Mouse (Mus musculus): Measurements from ENCODE around the gene Cfap298.

The Cfap298 gene

DNA sequence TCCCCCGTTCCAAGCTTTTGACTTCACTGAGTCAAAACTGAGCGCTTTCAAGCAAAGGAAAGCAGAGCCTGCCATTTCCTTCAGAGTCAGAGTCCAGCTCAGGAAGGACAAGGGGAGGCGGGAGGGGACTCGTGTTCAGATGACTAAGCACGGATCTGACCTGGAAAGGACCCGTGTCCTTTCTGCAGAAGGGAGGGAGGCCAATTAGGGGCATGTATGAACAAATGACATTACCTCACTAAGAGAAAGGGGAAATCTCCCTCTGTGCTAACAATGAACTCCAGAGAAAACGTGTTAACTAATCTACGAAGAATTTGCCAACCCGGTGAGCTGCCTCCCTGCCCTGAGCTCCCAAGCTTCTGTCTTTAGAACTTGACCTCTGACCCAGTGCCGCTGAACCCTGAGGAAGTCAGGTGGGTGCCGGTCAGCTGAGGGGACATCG, 18.9 kb downstream of the Cfap298 start:
- DNase-seq (ENCODE audit: extremely low spot score, low read depth, low spot score), result no peak

DNA sequence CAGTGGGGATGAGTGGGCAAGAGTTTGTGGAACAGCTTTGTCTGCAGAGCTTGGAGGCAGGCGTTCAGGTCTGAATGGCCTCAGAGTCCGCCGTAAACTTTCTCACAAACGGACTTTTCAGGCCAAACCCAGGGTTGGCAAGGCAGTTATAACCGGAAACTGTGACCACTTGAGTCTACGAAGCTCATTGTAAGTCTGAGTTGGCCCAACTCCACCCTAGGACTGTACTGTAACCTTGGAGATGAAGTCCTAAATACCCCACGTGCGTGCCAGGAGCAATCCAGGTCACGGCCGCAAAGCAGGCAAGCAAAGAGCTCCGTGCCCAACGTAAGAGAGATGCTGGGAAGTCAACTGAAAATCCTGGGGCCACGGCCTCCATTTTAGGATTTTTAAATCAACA, 23.1 kb downstream of the Cfap298 start:
- DNase-seq (ENCODE audit: extremely low spot score, low read depth, low spot score), result no peak

DNA sequence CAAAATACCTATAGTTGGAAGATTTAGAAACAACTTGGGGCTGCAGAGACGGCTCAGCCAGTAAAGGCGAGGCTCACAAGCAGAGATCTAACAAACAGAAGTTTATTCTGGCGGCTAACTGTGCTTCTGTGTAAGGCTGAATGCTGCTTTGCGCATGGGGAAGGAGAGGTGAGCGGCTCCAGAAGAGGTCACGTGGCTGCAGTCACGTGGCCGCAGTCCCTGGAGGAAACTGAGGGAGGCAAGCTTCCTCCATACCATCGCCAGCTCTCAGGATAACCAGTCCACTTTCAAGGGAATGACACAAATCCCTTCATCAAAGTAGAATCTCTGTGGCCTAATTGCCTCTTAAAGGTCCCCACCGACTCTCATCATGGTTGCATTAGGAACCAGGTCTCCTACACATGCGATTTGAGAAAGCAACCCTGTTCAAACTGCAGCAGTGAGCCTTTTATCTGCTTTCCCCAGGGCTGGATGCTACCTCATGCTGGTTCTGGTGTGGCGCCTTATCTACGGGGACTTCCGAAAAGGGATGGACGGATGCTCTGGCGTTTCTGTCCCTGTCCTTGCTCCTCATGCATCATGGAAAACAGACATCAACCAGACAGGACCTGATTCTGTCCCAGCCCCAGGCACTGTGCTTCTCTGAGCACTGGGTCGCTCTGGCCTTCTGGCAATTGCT, 23.9 kb downstream of the Cfap298 start:
- no peak for DNase-seq (ENCODE audit: extremely low spot score, low read depth, low spot score)

DNA sequence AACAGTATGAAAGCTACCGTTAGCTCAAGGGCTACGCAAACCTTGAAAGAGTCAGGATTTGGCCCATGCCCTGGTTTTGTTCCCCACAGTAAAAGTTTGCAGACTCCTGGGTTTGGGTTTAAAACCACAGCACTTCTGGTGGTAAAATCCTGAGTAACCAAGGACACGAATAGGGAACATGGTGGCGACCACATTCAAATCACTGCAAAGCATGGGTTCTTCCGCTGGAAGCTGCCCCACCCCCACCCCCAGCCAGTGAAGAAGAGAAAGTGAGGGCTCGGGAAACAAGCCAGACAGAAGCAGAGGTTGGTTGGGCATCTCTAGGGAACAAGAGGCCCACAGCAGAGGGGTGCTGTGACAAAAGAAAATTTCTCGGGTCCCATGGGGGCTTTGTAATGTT, 27.7 kb downstream of the Cfap298 start:
- no peak for DNase-seq (ENCODE audit: extremely low spot score, low read depth, low spot score)

DNA sequence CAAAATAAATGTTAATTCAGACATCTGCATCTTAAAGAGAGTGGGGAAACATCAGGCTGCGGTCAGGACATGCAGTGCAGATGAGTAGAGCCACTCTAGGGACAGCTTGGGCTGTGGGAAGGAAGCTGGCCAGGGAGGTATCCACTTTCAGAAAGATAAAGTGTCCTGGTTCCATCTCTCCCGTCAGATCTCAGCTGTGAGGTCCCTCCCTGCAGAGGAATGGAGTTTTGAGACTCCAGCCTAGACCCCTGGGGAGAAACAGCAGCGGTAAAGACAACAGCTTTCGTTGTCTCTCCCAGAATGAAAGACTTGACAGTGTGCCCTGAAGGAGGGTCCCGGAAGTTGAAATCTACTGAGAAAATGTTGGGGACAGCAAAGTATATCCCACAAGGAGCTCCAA, 31.6 kb downstream of the Cfap298 start:
- DNase-seq (ENCODE audit: extremely low spot score, low read depth, low spot score), result no peak

DNA sequence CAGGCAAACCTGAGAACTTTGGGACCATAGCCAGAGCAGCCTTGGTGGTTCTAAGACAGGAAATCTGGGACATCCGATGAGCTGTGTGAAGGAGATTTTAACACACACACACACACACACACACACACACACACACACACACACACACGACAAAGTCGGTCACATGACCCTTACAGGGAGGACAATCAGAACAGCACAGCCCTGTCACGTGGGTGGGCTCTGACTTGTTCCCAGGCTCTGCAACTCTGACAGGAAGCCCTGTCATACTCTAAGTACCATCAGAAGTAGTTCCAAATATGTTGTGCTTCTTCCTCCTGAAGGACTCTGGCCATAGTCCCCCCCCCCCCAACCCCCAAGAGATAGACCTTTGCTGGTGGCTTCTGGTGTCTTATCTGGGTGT, 33.5 kb downstream of the Cfap298 start:
- no peak for DNase-seq (ENCODE audit: extremely low spot score, low read depth, low spot score)

DNA sequence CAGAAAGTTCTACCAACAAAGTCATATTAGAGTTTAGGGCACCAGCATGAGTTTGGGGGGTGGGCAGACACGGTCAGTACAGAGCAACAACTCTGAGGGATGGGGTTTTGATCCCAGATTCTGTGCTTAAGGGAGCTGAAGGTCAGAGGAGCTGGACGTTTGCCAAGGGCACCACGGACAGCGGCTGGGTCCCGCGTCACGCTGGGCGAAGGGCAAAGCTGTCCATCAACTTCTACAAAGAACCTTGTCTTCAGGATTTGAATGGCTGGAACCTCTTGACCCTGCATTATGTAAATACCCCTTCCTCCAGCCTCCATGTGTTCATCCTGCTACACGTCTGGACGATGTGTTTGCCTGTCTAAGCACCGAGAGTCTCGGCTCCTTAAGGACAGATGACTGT, 35.4 kb downstream of the Cfap298 start:
- DNase-seq (ENCODE audit: extremely low spot score, low read depth, low spot score), result no peak

DNA sequence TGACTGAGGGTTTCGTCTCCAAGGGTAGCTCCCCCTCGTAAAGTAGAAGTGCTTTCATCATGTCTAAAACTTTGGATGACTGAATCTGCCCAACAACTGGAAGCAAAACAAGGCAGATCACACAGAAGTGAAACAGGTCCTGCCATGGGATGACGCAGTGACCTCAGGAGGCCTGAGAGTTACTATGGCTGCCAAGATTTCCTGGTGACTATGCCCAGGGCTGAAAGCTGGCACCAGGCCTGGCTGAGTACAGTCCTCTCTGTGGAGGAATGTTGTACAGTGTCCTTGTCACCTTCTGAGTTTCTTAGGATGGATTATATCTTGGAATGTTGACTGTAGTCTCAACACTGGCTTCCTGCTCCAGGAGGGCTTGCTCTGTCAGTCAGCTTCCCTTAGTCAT, 37.3 kb downstream of the Cfap298 start:
- DNase-seq (ENCODE audit: extremely low spot score, low read depth, low spot score), result no peak

DNA sequence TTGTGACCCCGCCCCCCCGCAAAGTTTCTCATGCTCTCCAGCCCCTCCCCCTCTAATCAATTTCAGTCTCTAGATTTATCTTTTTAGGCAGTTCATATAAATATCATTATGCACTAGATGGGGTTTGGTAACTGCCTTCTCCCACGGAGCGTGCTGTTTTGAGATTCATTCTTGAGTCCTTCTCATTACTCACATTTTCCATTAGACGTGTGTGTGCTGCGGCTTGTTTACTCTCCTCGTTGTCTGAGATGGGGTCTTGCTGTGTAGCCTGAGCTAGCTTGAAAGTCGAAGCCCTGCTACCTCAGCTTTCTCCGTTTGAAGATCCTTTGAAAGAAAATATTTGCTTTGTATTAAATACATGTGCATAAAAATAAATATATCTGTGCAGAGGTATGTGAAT, 41.1 kb downstream of the Cfap298 start:
- no peak for DNase-seq (ENCODE audit: extremely low spot score, low read depth, low spot score)

DNA sequence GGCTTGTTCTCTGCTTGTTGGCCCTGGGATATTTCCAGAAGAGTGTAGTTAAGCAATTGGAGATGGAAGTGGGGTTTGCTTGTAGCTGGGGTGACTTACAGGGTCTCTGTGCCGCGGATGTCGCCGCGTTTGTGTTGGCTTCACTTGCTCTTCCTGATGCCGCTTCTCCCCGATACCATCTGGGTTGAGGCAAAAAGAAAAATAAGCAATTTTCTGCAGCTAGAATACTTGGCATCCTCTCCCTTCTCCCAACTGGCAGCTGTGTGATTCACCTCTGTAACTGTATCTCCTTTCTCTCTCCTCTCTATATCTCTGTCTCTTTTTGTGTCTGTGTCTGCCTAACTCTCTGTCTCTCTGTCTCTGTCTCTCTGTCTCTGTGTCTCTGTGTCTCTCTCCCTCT, 41.9 kb downstream of the Cfap298 start:
- no peak for DNase-seq (ENCODE audit: extremely low spot score, low read depth, low spot score)

DNA sequence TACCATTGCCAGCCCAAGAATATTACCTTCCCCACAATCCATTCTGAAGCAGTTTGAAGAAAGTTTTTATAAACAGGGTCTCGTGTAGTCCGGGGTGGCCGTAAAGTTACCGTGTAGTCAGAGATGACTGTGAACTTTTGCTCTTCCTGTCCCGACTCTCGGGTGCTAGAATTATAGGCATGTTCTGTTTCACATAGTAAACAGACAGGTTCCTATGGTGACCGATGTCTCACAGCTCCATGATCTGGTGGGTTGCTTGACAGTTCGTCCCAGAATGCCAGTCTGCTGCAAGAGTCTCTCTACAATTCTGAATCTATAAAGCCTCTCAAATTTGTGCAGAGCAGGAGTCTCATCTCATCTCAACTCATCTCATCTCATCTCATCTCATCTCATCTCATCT, 42.8 kb downstream of the Cfap298 start:
- DNase-seq (ENCODE audit: extremely low spot score, low read depth, low spot score), result no peak

DNA sequence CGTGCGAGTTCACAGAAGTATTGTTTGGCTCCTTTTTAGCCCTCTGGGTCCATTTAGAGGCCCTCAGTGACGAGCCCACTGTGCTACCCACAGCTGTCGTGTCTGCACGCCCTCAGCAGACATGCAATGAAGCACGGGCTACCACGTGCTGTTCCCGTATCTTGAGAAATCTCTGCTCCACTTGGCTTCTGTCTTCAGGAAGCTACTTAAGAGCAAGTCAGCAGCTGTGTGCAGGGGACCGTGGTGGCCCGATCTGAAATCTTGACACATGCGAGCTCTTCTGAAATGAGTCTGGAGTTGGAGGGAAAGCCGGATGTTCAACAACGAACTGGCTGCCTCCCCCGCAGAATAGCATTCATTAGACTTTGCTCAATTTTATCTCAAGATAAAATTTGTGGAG, 43.3 kb downstream of the Cfap298 start:
- no peak for DNase-seq (ENCODE audit: extremely low spot score, low read depth, low spot score)

DNA sequence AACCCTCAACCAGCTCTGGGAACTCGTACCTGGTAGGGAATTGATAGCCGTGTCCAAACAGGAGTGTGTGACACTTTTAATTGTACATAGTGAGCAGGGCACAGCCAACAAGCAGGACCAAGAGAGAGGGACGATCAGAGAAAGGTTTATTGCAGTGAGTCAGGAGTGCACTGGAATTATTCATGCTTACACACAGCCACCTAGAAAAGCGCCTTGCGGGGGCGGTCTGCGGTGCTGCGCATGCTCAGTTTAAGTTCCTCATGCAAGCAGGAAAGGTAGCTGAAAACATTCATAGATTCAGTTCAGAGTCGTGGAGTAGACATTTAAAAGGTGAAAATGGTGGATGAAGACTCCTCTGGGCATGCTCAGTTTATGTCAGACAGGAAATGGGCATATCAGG, 44.2 kb downstream of the Cfap298 start:
- DNase-seq (ENCODE audit: extremely low spot score, low read depth, low spot score), result no peak

DNA sequence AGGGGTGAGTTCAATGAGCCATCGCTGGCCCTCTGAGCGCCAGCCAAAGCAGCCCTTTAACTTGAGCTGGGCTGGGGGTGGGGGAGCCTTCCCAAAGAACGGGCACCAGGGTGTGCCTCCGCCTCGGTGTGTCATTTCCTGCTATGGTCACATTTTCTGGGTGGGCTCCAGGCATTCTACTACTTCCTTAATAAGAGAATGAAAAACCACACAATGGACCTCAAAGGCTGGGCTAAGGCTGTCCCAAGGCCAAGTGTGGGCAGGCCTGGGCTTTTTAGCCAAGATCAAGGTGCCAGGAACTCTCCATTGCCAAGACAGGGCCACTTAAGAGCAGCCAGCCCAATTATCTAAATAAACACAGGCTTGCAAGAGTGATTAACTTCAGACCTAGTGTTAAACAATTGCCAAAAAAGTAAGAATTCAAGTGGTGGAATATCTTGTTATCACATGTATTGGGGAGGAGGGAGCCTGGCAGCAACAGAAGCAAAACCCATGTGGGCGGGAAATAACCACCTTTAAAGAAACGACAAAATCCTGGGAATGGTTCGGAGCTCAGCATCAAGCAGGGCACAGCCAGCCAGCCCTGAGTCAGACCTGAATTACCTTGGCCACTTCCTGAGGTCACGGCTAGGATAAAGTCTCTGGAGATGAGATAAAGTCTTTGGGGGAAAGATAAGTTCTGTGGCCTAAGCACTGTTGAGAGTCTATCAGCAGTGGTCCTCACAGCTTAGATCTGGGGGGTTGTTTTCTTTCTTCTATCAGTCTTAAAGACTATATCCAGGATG, 48.9 kb downstream of the Cfap298 start:
- DNase-seq (ENCODE audit: extremely low spot score, low read depth, low spot score), result no peak

DNA sequence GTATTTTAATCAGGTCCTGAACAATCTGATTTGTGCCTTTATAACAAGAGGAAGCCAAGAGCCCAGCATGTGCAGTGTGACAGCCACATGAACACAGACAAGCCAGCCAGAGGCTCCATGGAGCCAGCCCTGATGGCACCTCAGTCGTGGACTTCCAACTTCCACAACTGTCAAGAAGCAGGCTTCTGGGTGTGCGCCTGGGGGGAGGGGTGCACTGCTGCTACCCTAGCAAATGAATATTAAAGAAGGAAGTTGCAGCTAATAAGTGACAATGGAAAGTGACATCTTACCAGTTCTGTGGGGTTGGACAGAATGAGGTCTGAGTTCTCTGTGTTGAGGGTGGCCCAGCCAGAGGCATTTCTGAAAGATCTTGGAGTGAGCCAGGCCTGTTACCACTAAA, 49.6 kb downstream of the Cfap298 start:
- DNase-seq (ENCODE audit: extremely low spot score, low read depth, low spot score), result no peak

DNA sequence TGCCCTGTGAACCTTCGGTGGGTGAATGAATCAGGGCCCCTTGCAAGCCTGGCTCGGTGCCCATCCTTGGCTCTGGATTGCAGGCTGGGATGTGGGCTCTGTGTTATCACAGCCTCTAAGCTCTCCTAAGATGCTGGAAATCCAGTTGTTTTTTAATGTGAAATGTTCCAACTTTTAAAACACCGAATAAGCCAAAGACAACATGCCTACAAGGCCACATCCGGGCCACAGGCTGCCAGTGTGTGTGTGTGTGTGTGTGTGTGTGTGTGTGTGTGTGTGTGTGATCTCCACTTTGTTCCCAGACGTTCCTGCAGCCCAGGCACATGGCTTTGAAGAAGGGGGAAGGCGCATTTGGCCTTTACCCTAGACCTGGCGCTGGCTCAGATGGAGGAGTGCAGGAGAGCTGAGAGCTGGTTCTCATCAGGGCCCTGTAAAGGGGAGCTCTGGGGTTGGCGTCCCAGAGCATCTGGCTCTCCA, 52.4 kb downstream of the Cfap298 start:
- no peak for DNase-seq (ENCODE audit: extremely low spot score, low read depth, low spot score)

DNA sequence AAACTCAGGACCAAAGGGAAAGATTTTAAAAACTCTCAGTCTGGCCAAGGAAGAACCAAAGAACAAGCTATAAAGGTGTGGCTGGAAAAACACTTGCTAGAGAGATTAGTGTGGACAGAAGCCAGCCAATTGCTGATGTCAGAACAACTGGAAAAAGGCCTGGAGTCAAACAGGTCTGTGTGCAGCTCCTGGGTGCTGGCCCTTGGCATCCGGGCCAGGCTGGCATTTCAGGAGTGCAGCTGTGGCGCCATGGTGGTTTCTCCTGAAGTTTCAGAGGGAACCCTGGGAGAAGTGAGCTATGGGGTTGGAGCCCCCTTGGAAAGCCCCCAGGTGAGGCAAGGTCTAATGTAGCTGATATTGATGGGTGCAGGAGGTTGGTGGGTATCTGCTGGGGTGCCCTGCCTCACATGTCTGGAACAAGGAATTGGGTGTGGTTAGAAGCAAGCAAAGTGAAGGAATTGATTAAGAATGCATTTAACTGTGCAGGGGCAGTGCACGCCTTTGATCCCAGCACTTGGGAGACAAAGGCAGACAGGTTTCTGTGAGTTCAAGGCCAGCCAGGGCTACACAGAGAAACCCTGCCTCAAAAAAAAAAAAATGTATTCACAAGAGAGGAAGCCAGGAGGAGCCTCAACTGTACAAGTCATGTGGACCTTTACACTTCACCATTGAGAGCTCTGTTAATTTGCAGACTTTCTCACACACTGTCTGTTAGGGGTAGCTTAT, 56.6 kb downstream of the Cfap298 start:
- DNase-seq (ENCODE audit: extremely low spot score, low read depth, low spot score), result no peak

Data from hindlimb bud, embryonic 11.5 days (tissue).